Mouse (Mus musculus): ENCODE measurements around the gene Cisd1. TPM values are rescaled to one million over a fixed set of nuclear protein-coding genes. Genes with fewer than 3 reads are reported as not detected.

Cisd1 gene
- polyA plus RNA-seq, 1 experiment from 2014 or later: 143 TPM

DNA sequence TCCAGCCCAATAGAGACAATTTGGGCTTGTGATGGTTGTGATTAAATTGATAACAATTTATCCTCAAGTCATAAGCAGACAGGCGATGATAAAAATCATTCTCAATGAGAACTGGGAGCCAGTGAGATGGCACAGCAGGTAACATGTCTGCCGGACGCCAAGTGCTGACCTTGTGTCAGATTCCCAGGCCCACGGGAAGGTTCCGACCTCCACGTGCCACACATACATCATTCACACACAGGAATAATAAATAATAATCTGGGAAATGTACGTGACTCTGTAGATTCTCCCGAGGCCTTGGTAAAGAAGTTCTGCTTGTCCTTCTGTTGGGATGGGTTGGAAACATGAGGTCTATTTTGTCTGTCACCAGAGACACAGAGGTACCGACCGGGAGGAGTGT, 17.4 kb downstream of the Cisd1 start:
- no peak for DNase-seq (ENCODE audit: low spot score)

GRCm38 (mm10) chr10:71326789-71327188, 18.0 kb downstream of the Cisd1 start:
- peak; percentile 70 for DNase-seq (ENCODE audit: low spot score)

- DNase-seq (ENCODE audit: low spot score): no peak
Measured at GRCm38 (mm10) chr10:71326123-71326522, 18.6 kb downstream of the Cisd1 start.

DNA sequence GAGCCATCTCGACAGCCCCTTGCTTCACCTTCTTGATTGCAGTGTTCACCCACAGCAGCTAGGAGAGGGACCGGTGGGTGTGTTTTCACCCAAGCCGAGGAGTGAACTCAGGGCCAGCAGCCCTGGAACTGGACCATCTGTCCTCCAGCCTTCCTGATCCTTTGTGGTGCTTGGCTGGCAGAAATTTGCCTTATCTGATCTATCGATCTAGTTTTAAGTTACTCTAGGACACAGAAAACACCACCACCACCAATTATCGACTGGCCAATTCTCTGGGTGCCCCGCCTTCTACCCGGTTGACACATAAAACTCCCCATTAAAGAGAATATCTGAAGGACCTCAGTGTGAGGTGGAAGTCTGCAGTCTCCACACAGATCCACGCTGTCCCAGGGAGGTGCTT, 21.1 kb downstream of the Cisd1 start:
- no peak for DNase-seq (ENCODE audit: low spot score)

- no peak for DNase-seq (ENCODE audit: low spot score)
Measured at GRCm38 (mm10) chr10:71316497-71316896, 28.3 kb downstream of the Cisd1 start.

GRCm38 (mm10) chr10:71316056-71316455, 28.7 kb downstream of the Cisd1 start:
- no peak for DNase-seq (ENCODE audit: low spot score)

GRCm38 (mm10) chr10:71314596-71314995, 30.2 kb downstream of the Cisd1 start:
- DNase-seq (ENCODE audit: low spot score): no peak

GRCm38 (mm10) chr10:71310288-71310687, 34.5 kb downstream of the Cisd1 start:
- no peak for DNase-seq (ENCODE audit: low spot score)

DNA sequence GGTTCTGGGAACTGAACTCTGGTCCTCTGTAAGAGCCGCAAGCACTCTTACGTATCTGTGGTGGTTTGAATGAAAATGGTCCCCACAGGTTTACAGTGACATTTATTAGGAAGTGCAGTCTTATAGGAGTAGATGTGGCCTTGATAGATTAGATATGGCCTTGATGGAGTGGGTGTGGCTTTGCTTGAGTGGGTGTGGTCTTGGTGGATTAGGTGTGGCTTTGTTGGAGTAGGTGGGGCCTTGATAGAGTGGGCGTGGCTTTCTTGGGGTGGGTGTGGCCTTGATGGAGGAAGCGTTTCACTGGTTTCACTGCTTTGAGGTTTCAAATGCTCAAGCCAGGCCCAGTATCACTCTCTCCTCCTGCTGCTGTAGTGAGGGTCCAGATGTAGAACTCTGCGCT, 36.6 kb downstream of the Cisd1 start:
- DNase-seq (ENCODE audit: low spot score): no peak

DNA sequence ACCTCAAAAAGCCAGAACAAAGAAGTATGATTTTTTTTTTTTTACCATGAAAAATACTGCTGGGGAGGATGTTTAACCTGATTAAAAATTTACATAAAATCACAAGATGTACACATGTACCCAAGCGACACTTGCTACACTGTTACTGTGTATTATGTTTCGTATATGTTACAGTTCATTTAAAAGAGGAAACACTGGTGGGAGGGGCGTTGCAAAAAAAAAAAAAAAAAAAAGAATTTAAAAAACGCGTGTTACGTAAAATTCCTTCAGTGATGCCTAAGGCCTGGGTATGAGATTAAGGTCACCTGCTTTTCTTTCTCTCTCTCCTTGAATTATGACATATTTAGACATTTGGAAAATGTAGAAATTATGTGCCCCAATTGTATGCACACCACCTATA, 38.0 kb downstream of the Cisd1 start:
- DNase-seq (ENCODE audit: low spot score): no peak

DNA sequence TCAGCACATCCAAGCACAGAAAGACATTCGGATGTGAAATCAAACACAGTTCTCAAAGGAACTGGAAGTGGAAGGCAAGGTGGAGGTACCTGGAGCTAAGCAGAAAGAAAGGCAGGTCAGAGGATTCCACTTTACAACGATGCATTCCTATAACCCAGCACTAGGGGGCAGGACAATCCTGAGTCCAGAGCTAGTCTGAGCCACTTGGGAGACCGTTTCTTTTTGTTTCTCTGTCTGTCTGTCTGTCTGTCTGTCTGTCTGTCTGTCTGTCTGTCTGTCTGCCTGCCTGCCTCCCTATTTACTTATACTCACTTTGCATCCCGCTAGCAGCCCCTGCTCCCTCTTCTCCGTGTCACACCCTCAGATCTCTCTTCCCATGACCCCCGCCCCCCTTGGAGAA, 38.6 kb downstream of the Cisd1 start:
- DNase-seq (ENCODE audit: low spot score): peak; percentile 63

DNA sequence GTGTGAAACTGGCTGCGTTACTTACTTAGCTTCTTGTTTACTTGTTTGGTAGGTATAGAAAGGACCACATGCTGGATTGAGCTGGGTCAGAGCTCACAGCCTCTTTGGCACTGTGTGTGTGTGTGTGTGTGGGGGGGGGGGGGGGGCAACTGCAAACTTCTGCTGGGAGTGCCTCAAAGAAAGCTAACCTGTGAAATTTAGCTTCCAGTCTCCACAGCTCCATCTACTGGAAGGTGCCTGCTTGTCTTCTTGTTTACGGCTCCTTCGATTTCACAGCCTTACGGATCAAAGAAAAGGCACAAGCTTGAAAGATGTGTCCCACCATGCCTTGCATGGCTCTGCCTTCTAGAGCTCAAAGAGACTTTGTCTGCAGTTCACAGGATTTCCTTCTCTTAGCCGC, 42.3 kb downstream of the Cisd1 start:
- DNase-seq (ENCODE audit: low spot score): peak; percentile 87

DNA sequence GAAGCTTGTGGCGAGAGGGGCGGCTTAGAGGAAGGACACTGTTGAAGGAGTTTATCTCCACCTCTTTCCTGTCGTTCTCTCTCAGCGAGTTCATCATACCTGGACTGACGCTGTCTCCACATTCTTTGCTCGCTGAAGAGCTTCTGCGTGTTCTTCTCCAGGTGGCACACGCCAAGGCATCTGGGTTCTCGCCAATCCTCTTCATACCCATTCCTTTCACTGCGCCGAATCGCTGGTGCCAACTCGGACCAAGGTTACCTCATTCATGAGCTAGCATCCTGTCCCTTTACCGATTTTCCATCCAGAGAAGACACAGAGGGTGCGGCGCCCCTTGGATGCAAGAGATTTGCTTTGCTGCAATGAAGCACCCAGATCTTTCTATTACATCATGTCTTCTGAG, 44.6 kb downstream of the Cisd1 start:
- DNase-seq (ENCODE audit: low spot score): peak; percentile 16

DNA sequence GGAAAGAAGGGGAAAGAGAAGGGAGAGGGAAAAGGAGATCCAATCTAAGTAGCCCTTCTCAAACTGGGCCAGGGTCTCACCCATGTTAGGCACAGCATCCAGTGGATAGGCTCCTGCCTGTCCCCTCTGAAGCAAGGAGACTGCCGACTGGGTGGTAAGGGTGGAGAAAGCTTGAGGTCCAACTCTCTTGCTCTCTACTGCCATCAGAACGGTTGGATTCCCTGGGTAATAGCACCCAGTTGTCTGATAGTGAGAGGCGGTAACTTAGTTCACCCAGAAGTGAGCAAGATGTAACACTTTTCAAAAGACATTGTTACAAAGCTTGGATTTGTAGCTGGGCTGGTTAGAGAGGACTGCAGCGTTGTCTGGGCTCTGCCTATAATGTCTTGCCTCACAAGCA, 51.5 kb downstream of the Cisd1 start:
- peak; percentile 27 for DNase-seq (ENCODE audit: low spot score)

- DNase-seq (ENCODE audit: low spot score): peak; percentile 69
Measured at GRCm38 (mm10) chr10:71292254-71292653, 52.5 kb downstream of the Cisd1 start.

GRCm38 (mm10) chr10:71291801-71292200, 53.0 kb downstream of the Cisd1 start:
- peak; percentile 33 for DNase-seq (ENCODE audit: low spot score)

DNA sequence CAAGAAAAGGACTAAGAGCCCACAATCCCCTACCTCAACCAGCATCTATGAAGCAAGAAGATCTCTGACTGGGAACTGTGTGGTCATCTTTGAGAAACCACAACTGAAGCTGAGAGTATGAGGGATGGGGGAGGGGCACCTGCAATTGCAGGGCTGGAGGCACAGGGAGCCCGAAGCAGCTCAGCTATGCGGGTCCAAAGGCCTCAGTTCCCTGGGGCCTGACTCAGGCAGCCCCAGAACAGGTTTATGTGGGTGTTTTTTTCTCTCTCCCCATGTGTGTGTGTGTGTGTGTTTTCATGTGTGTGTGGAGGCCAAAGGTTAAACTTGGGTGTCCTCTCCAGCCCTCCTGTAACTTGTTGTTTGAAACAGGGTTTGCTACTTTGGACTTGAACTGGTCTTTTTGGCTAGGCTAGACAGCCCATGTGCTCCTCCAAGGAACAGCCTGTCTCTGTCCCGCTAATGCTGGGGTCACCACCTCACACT, 53.5 kb downstream of the Cisd1 start:
- DNase-seq (ENCODE audit: low spot score): peak; percentile 22

GRCm38 (mm10) chr10:71285126-71285580, 59.6 kb downstream of the Cisd1 start, which contains the start of gene Ube2d1:
Ube2d1 (minus strand) TSS chr10:71285262.
- DNase-seq (ENCODE audit: low spot score): peak; percentile 74

DNA sequence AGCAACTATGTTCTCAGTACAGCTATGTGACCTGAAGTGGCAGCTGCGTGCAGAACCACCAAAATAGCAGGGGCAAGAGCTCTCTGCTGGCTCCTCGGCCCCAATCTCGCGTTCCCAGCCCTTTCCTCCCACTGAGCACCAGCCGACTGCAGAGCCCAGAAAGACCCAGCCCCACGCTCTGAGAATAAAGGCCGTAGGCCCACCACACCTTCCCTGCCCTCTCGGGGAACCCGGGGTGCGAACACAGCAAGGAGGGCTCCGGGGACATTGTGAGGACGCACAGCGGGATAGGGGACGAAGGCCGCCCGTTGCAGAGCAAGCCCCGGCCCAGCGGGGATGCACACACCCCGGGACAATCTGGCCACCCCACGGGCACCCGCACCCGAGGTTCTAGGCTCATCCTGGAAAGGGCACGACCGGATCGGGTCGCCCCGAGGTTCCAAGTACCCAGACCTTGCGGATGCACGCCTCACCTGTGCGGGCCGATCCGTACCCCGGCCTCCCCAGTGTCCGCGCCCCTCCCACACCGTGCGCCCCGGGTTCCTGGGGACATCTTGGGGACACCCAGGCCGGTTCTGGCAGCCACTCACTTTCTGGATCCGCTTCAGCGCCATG, 60.1 kb downstream of the Cisd1 start:
- DNase-seq (ENCODE audit: low spot score): peak; percentile 39

- no peak for DNase-seq (ENCODE audit: low spot score)
Measured at GRCm38 (mm10) chr10:71284131-71284510, 60.6 kb downstream of the Cisd1 start.

Data from thymus, postnatal 0 days (tissue).